9 mouse cellular contexts compared by ENCODE assay signal in genomic region chr1:38836477-38836872, GRCm38 (mm10). TPM values are rescaled to one million over a fixed set of nuclear protein-coding genes. Genes with fewer than 3 reads are reported as not detected.
DNase-seq lines count a peak whose midpoint lies in the region; ATAC-seq and TF ChIP-seq lines count a peak whose summit lies in the region.
"Had no signal": no experiment of that assay in that cellular context is flagged by ENCODE, and none has a peak within 500 bp of the region (broad histone marks: within the 10 kb centered on the region; RNA-seq: fewer than 3 reads in every experiment).

Gene Lonrf2, minus strand, starts transcription at chr1:38836711.

- no peaks in the 10 kb centered on the region for H3K9me3 ChIP-seq in heart, embryonic 11.5 days (replicated peaks; ENCODE audit: control insufficient read depth, low read length)
- H3K9me3 ChIP-seq in forebrain, postnatal 0 days (ENCODE audit: low read length) = no peaks in the 10 kb centered on the region
- no peaks in the 10 kb centered on the region for H3K9me3 ChIP-seq in midbrain, embryonic 10.5 days (replicated peaks)
- no peaks in the 10 kb centered on the region for H3K9me3 ChIP-seq in stomach, postnatal 0 days (ENCODE audit: control insufficient read depth, low read length)

- intact Hi-C loops in heart, postnatal 10 days (cut with DNase I) = no loop called here

- 2% methylated on average over 44 of the region's 47 CpGs for WGBS in heart, embryonic 11.5 days (ENCODE audit: insufficient replicate concordance)
- WGBS in forebrain, postnatal 0 days = under 1% methylated on average over 42 of the region's 47 CpGs
- 1% methylated on average over 47 of the region's 47 CpGs for WGBS in midbrain, embryonic 10.5 days
- 1% methylated on average over 40 of the region's 47 CpGs for WGBS in stomach, postnatal 0 days

- H3K4me3 ChIP-seq in heart, embryonic 11.5 days (ENCODE audit: low read depth, low read length) = peak within 1 kb of the TSS; percentile 74
- peak within 1 kb of the TSS; percentile 67 for H3K4me3 ChIP-seq in forebrain, postnatal 0 days (ENCODE audit: low read depth, low read length)
- peak within 1 kb of the TSS; percentile 71 for H3K4me3 ChIP-seq in layer of hippocampus, adult 2 months
- H3K4me3 ChIP-seq in midbrain, embryonic 10.5 days = peak within 1 kb of the TSS; percentile 81
- peak within 1 kb of the TSS; percentile 56 for H3K4me3 ChIP-seq in stomach, postnatal 0 days (ENCODE audit: low read depth, low read length)

- peak within 1 kb of the TSS; percentile 100 for H3K4me2 ChIP-seq in heart, embryonic 11.5 days
- peak within 1 kb of the TSS; percentile 97 for H3K4me2 ChIP-seq in forebrain, postnatal 0 days (ENCODE audit: low read depth)
- peak within 1 kb of the TSS; percentile 93 for H3K4me2 ChIP-seq in stomach, postnatal 0 days (replicated peaks; ENCODE audit: low read depth)

- TF ChIP-seq CTCF in forebrain, postnatal 0 days (IDR thresholded peaks at IDR 0.05; ENCODE audit: low read depth) = peak; percentile 24
- 0 out of 2 replicates have a peak, but pooled peaks have one; percentile 8 for TF ChIP-seq CTCF in layer of hippocampus, adult 2 months (conservative IDR thresholded peaks at IDR 0.05)
- TF ChIP-seq CTCF in stomach, postnatal 0 days (IDR thresholded peaks at IDR 0.05; ENCODE audit: low read depth) = no peak

- no peak for TF ChIP-seq EP300 in stomach, postnatal 0 days (optimal IDR thresholded peaks at IDR 0.05)

- H3K27me3 ChIP-seq in heart, embryonic 11.5 days (ENCODE audit: control insufficient read depth, insufficient read depth, low read length) = peaks cover 33% of the 10 kb centered on the region
- no peaks in the 10 kb centered on the region for H3K27me3 ChIP-seq in forebrain, postnatal 0 days (ENCODE audit: insufficient read depth, low read length)
- peaks cover 48% of the 10 kb centered on the region for H3K27me3 ChIP-seq in midbrain, embryonic 10.5 days (ENCODE audit: low read depth, poor library complexity, severe bottlenecking)
- H3K27me3 ChIP-seq in stomach, postnatal 0 days (ENCODE audit: control insufficient read depth, insufficient read depth, low read length) = peaks cover 5% of the 10 kb centered on the region; the same call in 1 of the 2 replicates

- peak within 1 kb of the TSS; percentile 77 for H3K9ac ChIP-seq in heart, embryonic 11.5 days (ENCODE audit: low read depth, low read length)
- H3K9ac ChIP-seq in forebrain, postnatal 0 days = peak within 1 kb of the TSS; percentile 81
- H3K9ac ChIP-seq in stomach, postnatal 0 days (ENCODE audit: low read length) = peak within 1 kb of the TSS; percentile 63

- no peak within 1 kb of the TSS for H3K27ac ChIP-seq in heart, embryonic 11.5 days (ENCODE audit: low read depth, low read length)
- peak within 1 kb of the TSS; percentile 96 for H3K27ac ChIP-seq in forebrain, postnatal 0 days (ENCODE audit: low read depth, low read length)
- peak within 1 kb of the TSS; percentile 95 for H3K27ac ChIP-seq in layer of hippocampus, adult 2 months
- H3K27ac ChIP-seq in midbrain, embryonic 10.5 days (replicated peaks) = peak within 1 kb of the TSS; percentile 86
- no peak within 1 kb of the TSS; the same call in 1 of the 2 replicates for H3K27ac ChIP-seq in stomach, postnatal 0 days (replicated peaks)

- H3K4me1 ChIP-seq in heart, embryonic 11.5 days (ENCODE audit: control insufficient read depth, insufficient read depth, low read length) = no peaks in the 10 kb centered on the region; the same call in none of the 2 replicates
- 0 out of 2 replicates have a peak, but pooled peaks cover 7% of the 10 kb centered on the region for H3K4me1 ChIP-seq in forebrain, postnatal 0 days (ENCODE audit: insufficient read depth)
- peaks cover 24% of the 10 kb centered on the region for H3K4me1 ChIP-seq in midbrain, embryonic 10.5 days
- no peaks in the 10 kb centered on the region for H3K4me1 ChIP-seq in stomach, postnatal 0 days (replicated peaks; ENCODE audit: control insufficient read depth, insufficient read depth)

- DNase-seq in heart, postnatal 10 days = no peak
- peak; percentile 75 to 83 for DNase-seq in cerebellum, adult 18-20 months
- peak; percentile 92 for DNase-seq in forebrain, postnatal 0 days
- peak; percentile 77 to 79 for DNase-seq in layer of hippocampus, adult 2 months (ENCODE audit: low spot score in 2 of 2)
- DNase-seq in midbrain, embryonic 10.5 days (ENCODE audit: low spot score) = peak; percentile 50
- peak; percentile 15 for DNase-seq in stomach, postnatal 0 days (ENCODE audit: low spot score)
- no peak for DNase-seq in gastrocnemius, postnatal 25 days

- H3K36me3 ChIP-seq in heart, embryonic 11.5 days (ENCODE audit: control insufficient read depth, insufficient read depth, low read length) = no peaks in the 10 kb centered on the region
- H3K36me3 ChIP-seq in forebrain, postnatal 0 days (ENCODE audit: insufficient read depth) = peaks cover 9% of the 10 kb centered on the region; the same call in 1 of the 2 replicates
- H3K36me3 ChIP-seq in midbrain, embryonic 10.5 days = peaks cover 9% of the 10 kb centered on the region; the same call in 1 of the 2 replicates
- H3K36me3 ChIP-seq in stomach, postnatal 0 days (ENCODE audit: control insufficient read depth, insufficient read depth, low read length) = no peaks in the 10 kb centered on the region

- peak; percentile 49; the same call in 1 of the 2 replicates for ATAC-seq in heart, embryonic 11.5 days (replicated peaks; ENCODE audit: insufficient number of reproducible peaks, low FRiP score, low TSS enrichment)
- ATAC-seq in forebrain, postnatal 0 days = peak; percentile 94
- ATAC-seq in stomach, postnatal 0 days (ENCODE audit: low FRiP score, low TSS enrichment) = peak; percentile 38; the same call in 1 of the 2 replicates

RNA-seq across cellular contexts. Expression of gene Lonrf2, which starts in this region (rescaled TPM):
- 0.84 and 0.93 TPM in 2 replicates for polyA plus RNA-seq in heart, embryonic 11.5 days (2014; fragmentation: Nextera tagmentation; extraction: Ambion mirVana)
- total RNA-seq in heart, postnatal 10 days (2021) = 1 to 10 TPM; 2.1 to 3.9 TPM
- 103 and 143 TPM in 2 replicates for total RNA-seq in forebrain, postnatal 0 days (2014; rRNA removed)
- 13.8 and 21.9 TPM in 2 replicates for polyA plus RNA-seq in forebrain, postnatal 0 days (2015; fragmentation: Nextera tagmentation; extraction: Ambion mirVana)
- 100 to 1,000 TPM; 106 to 109 TPM for total RNA-seq in layer of hippocampus, adult 2 months (2021)
- polyA plus RNA-seq in midbrain, embryonic 10.5 days (2016; fragmentation: Nextera tagmentation; extraction: Ambion mirVana) = 2.2 and 3.0 TPM in 2 replicates
- polyA plus RNA-seq in stomach, postnatal 0 days (2015; fragmentation: Nextera tagmentation; extraction: Ambion mirVana) = 0.46 and 0.54 TPM in 2 replicates
- total RNA-seq in gastrocnemius, postnatal 25 days (2021) = 1 to 10 TPM in 1 of 2 experiments, under 1 TPM in 1; 0.69 to 1.0 TPM
- total RNA-seq: MEL had no signal

Comparison
In these comparisons a context has a peak if more than half of its experiments do, and no peak if none do; other contexts are left out.
1. RNA of gene Lonrf2 (total RNA-seq): 103 to 143 TPM in forebrain, postnatal 0 days and 106 to 109 TPM in layer of hippocampus, adult 2 months; 2.1 to 3.9 TPM in heart, postnatal 10 days and 0.69 to 1.0 TPM in gastrocnemius, postnatal 25 days; every median in the first group is over 10 times any median in the second.
2. Peak in ATAC-seq, H3K4me3 ChIP-seq, H3K9ac ChIP-seq and H3K4me2 ChIP-seq in heart, embryonic 11.5 days; RNA of the gene not detected or under 1 TPM.
3. Peak in DNase-seq, ATAC-seq, H3K4me3 ChIP-seq, H3K9ac ChIP-seq and H3K4me2 ChIP-seq in stomach, postnatal 0 days; RNA of the gene not detected or under 1 TPM.
4. ATAC-seq: peak in every context shown above with its lines; median percentile 94 in forebrain, postnatal 0 days; 49 in heart, embryonic 11.5 days; 38 in stomach, postnatal 0 days.
5. H3K27ac ChIP-seq: peak in forebrain, postnatal 0 days (single experiment), layer of hippocampus, adult 2 months (single experiment) and midbrain, embryonic 10.5 days (single experiment); none in heart, embryonic 11.5 days (single experiment) and stomach, postnatal 0 days (single experiment).
6. DNase-seq: peak in cerebellum, adult 18-20 months (2 of 2), forebrain, postnatal 0 days (single experiment), layer of hippocampus, adult 2 months (2 of 2) and midbrain, embryonic 10.5 days (single experiment); none in heart, postnatal 10 days (0 of 2) and gastrocnemius, postnatal 25 days (single experiment).
7. Peak in every context shown above with its lines, with median percentiles within 50 percentile points of each other: H3K4me2 ChIP-seq, H3K4me3 ChIP-seq and H3K9ac ChIP-seq.